9 mouse cellular contexts compared by ENCODE assay signal in the genomic region with DNA sequence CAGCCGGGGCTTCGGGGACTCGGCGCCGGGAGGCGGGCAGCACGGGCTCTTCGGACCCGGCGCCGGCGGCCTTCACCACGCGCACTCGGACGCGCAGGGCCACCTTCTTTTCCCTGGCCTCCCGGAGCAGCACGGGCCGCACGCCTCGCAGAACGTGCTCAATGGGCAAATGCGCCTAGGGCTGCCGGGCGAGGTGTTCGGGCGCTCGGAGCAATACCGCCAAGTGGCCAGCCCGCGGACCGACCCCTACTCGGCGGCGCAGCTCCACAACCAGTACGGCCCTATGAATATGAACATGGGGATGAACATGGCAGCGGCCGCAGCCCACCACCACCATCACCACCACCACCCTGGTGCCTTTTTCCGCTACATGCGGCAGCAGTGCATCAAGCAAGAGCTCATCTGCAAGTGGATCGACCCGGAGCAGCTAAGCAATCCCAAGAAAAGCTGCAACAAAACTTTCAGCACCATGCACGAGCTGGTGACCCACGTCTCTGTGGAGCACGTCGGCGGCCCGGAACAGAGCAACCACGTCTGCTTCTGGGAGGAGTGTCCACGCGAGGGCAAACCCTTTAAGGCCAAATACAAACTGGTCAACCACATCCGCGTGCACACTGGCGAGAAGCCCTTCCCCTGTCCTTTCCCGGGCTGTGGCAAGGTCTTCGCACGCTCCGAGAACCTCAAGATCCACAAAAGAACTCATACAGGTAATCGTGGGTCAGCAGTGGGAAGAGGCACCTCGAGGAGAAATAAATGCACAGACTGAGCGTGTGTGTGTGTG. TPM values are rescaled to one million over a fixed set of nuclear protein-coding genes. Genes with fewer than 3 reads are reported as not detected.
DNase-seq lines count a peak whose midpoint lies in the region; ATAC-seq and TF ChIP-seq lines count a peak whose summit lies in the region.
"Had no signal": no experiment of that assay in that cellular context is flagged by ENCODE, and none has a peak within 500 bp of the region (broad histone marks: within the 10 kb centered on the region; RNA-seq: fewer than 3 reads in every experiment).

No protein-coding gene starts in this region.

- DNase-seq in heart, embryonic 10.5 days (ENCODE audit: low spot score) = peak; percentile 79
- no peak for DNase-seq in heart, postnatal 36 days
- DNase-seq in ES-E14 (ENCODE audit: low read depth, low spot score) = no peak
- DNase-seq in kidney, postnatal 0 days (ENCODE audit: low spot score) = no peak
- DNase-seq in layer of hippocampus, adult 9-10 months (ENCODE audit: low spot score) = no peak
- DNase-seq in urinary bladder, adult 2 months (ENCODE audit: low spot score) = no peak

- no peak overlapping the region for H3K27ac ChIP-seq in heart, embryonic 10.5 days
- no peak overlapping the region for H3K27ac ChIP-seq in ES-E14 (ENCODE audit: insufficient read depth, low read depth, low read length, poor library complexity, severe bottlenecking)
- no peak overlapping the region for H3K27ac ChIP-seq in embryonic facial prominence, embryonic 15.5 days (replicated peaks)
- H3K27ac ChIP-seq in kidney, postnatal 0 days = no peak overlapping the region
- H3K27ac ChIP-seq in neural tube, embryonic 12.5 days = peak overlapping the region; percentile 92

- peak overlapping the region; percentile 77 for H3K4me2 ChIP-seq in embryonic facial prominence, embryonic 15.5 days (replicated peaks)
- H3K4me2 ChIP-seq in kidney, postnatal 0 days (ENCODE audit: low read length) = peak overlapping the region; percentile 66
- peak overlapping the region; percentile 73 for H3K4me2 ChIP-seq in neural tube, embryonic 12.5 days (replicated peaks)

- peak overlapping the region; percentile 64 for H3K4me3 ChIP-seq in heart, embryonic 10.5 days
- H3K4me3 ChIP-seq in ES-E14 (ENCODE audit: insufficient read depth in 1 of 2, low read depth in 1 of 2, low read length in 2 of 2, poor library complexity in 1 of 2, severe bottlenecking in 1 of 2) = peak overlapping the region; percentile 68 to 73
- peak overlapping the region; percentile 44 for H3K4me3 ChIP-seq in embryonic facial prominence, embryonic 15.5 days (replicated peaks)
- peak overlapping the region; percentile 33 for H3K4me3 ChIP-seq in kidney, postnatal 0 days (replicated peaks; ENCODE audit: low read depth, low read length)
- peak overlapping the region; percentile 69 for H3K4me3 ChIP-seq in neural tube, embryonic 12.5 days

- no peak for ATAC-seq in embryonic facial prominence, embryonic 15.5 days (ENCODE audit: insufficient number of reproducible peaks, low FRiP score, low TSS enrichment, low read depth)
- peak; percentile 6; the same call in 1 of the 2 replicates for ATAC-seq in kidney, postnatal 0 days (replicated peaks; ENCODE audit: low FRiP score, low read depth)
- ATAC-seq in neural tube, embryonic 12.5 days (ENCODE audit: low FRiP score, low read depth) = no peak

- peaks cover 38% of the 10 kb centered on the region for H3K4me1 ChIP-seq in heart, embryonic 10.5 days
- peaks cover under 1 to 3% of the 10 kb centered on the region in 2 experiments; a peak in 3 of 4 replicates for H3K4me1 ChIP-seq in ES-E14 (ENCODE audit: control insufficient read depth in 2 of 2, insufficient read depth in 2 of 2, low read length in 2 of 2, poor library complexity in 1 of 2)
- peaks cover 36% of the 10 kb centered on the region for H3K4me1 ChIP-seq in embryonic facial prominence, embryonic 15.5 days
- H3K4me1 ChIP-seq in kidney, postnatal 0 days (replicated peaks; ENCODE audit: insufficient read depth, low read length) = peaks cover 15% of the 10 kb centered on the region; the same call in 1 of the 2 replicates
- H3K4me1 ChIP-seq in neural tube, embryonic 12.5 days = peaks cover 35% of the 10 kb centered on the region

- in situ Hi-C loops in ES-E14 (cut with MboI; ENCODE audit: low sequenced_read_pairs in 2 of 2, unreplicated experiment in 2 of 2) = no loop called here

- no peaks in the 10 kb centered on the region for H3K36me3 ChIP-seq in heart, embryonic 10.5 days
- peaks cover 12% of the 10 kb centered on the region for H3K36me3 ChIP-seq in ES-E14 (ENCODE audit: control insufficient read depth, insufficient read depth, low read length, poor library complexity, severe bottlenecking)
- H3K36me3 ChIP-seq in embryonic facial prominence, embryonic 15.5 days = no peaks in the 10 kb centered on the region
- no peaks in the 10 kb centered on the region for H3K36me3 ChIP-seq in kidney, postnatal 0 days (ENCODE audit: insufficient read depth, low read length)
- H3K36me3 ChIP-seq in neural tube, embryonic 12.5 days = no peaks in the 10 kb centered on the region

- intact Hi-C loops in heart, postnatal 36 days (cut with DNase I) = loop anchor here (10.0 kb wide), 2 partner anchors 411 to 509 kb away; a partner anchor contains a TSS

- peak overlapping the region; percentile 70 for H3K9ac ChIP-seq in ES-E14 (ENCODE audit: insufficient read depth, low read depth, low read length, poor library complexity, severe bottlenecking)
- no peak overlapping the region for H3K9ac ChIP-seq in embryonic facial prominence, embryonic 15.5 days
- H3K9ac ChIP-seq in kidney, postnatal 0 days (ENCODE audit: low read depth, low read length) = no peak overlapping the region
- H3K9ac ChIP-seq in neural tube, embryonic 12.5 days = peak overlapping the region; percentile 92

- H3K9me3 ChIP-seq in heart, embryonic 10.5 days = no peaks in the 10 kb centered on the region
- no peaks in the 10 kb centered on the region for H3K9me3 ChIP-seq in ES-E14 (ENCODE audit: control insufficient read depth, insufficient read depth, low read depth, low read length)
- H3K9me3 ChIP-seq in embryonic facial prominence, embryonic 15.5 days (replicated peaks) = no peaks in the 10 kb centered on the region
- H3K9me3 ChIP-seq in kidney, postnatal 0 days (replicated peaks; ENCODE audit: low read length) = no peaks in the 10 kb centered on the region
- H3K9me3 ChIP-seq in neural tube, embryonic 12.5 days = no peaks in the 10 kb centered on the region

- peaks cover 96% of the 10 kb centered on the region for H3K27me3 ChIP-seq in heart, embryonic 10.5 days (ENCODE audit: insufficient read depth, poor library complexity, severe bottlenecking)
- H3K27me3 ChIP-seq in embryonic facial prominence, embryonic 15.5 days = peaks cover 93% of the 10 kb centered on the region
- H3K27me3 ChIP-seq in kidney, postnatal 0 days (ENCODE audit: insufficient read depth, low read length) = peaks cover 95% of the 10 kb centered on the region
- peaks cover 59% of the 10 kb centered on the region for H3K27me3 ChIP-seq in neural tube, embryonic 12.5 days (replicated peaks)

- TF ChIP-seq CTCF in kidney, postnatal 0 days (IDR thresholded peaks at IDR 0.05; ENCODE audit: low read depth) = no peak

- WGBS in heart, embryonic 10.5 days = under 1% methylated on average over 62 of the region's 62 CpGs
- WGBS in embryonic facial prominence, embryonic 15.5 days = under 1% methylated on average over 62 of the region's 62 CpGs
- 1% methylated on average over 62 of the region's 62 CpGs for WGBS in kidney, postnatal 0 days
- WGBS in neural tube, embryonic 12.5 days = under 1% methylated on average over 62 of the region's 62 CpGs

TF ChIP-seq in ES-E14, 5 proteins besides CTCF, POLR2A, EP300 and RAD21 (continues in another document):
- no peak for TF ChIP-seq MAFK (IDR thresholded peaks at IDR 0.05; ENCODE audit: insufficient read depth, low read depth, low read length)

RNA-seq across cellular contexts. Expression of a gene that starts 1.0 kb away (rescaled TPM):
- polyA plus RNA-seq in heart, embryonic 10.5 days (2016; fragmentation: Nextera tagmentation; extraction: Ambion mirVana) = 0.11 TPM in 1 of 2 replicates, not detected in the other
- not detected for total RNA-seq in heart, postnatal 36 days (2021)
- total RNA-seq in ES-E14 (2012; rRNA removed) = 17.3 and 22.1 TPM in 2 replicates
- 0.09 and 0.32 TPM in 2 replicates for polyA plus RNA-seq in embryonic facial prominence, embryonic 15.5 days (2015; fragmentation: Nextera tagmentation; extraction: Ambion mirVana)
- polyA plus RNA-seq in kidney, postnatal 0 days (2015; fragmentation: Nextera tagmentation; extraction: Ambion mirVana) = not detected in 2 replicates
- polyA plus RNA-seq in neural tube, embryonic 12.5 days (2016; fragmentation: Nextera tagmentation; extraction: Ambion mirVana) = 11.6 and 13.4 TPM in 2 replicates
- 0.07 TPM in 1 of 2 replicates, not detected in the other for polyA plus RNA-seq in urinary bladder, adult 2 months (2012; rRNA removed)
- total RNA-seq: MEL had no signal

RNA-seq across cellular contexts. Expression of a gene that starts 10.8 kb away (rescaled TPM):
- 0.04 and 0.30 TPM in 2 replicates for polyA plus RNA-seq in heart, embryonic 10.5 days (2016; fragmentation: Nextera tagmentation; extraction: Ambion mirVana)
- total RNA-seq in heart, postnatal 36 days (2021) = not detected
- total RNA-seq in ES-E14 (2012; rRNA removed) = 15.2 and 29.7 TPM in 2 replicates
- polyA plus RNA-seq in embryonic facial prominence, embryonic 15.5 days (2015; fragmentation: Nextera tagmentation; extraction: Ambion mirVana) = 0.09 and 0.89 TPM in 2 replicates
- polyA plus RNA-seq in kidney, postnatal 0 days (2015; fragmentation: Nextera tagmentation; extraction: Ambion mirVana) = 0.06 and 0.11 TPM in 2 replicates
- polyA plus RNA-seq in neural tube, embryonic 12.5 days (2016; fragmentation: Nextera tagmentation; extraction: Ambion mirVana) = 11.3 and 14.3 TPM in 2 replicates
- polyA plus RNA-seq in urinary bladder, adult 2 months (2012; rRNA removed) = not detected in 2 replicates

RNA-seq across cellular contexts. Expression of a gene that starts 14.2 kb away (rescaled TPM):
- polyA plus RNA-seq in heart, embryonic 10.5 days (2016; fragmentation: Nextera tagmentation; extraction: Ambion mirVana) = not detected in 2 replicates
- not detected for total RNA-seq in heart, postnatal 36 days (2021)
- not detected in 2 replicates for total RNA-seq in ES-E14 (2012; rRNA removed)
- polyA plus RNA-seq in embryonic facial prominence, embryonic 15.5 days (2015; fragmentation: Nextera tagmentation; extraction: Ambion mirVana) = not detected in 2 replicates
- polyA plus RNA-seq in kidney, postnatal 0 days (2015; fragmentation: Nextera tagmentation; extraction: Ambion mirVana) = not detected in 2 replicates
- polyA plus RNA-seq in neural tube, embryonic 12.5 days (2016; fragmentation: Nextera tagmentation; extraction: Ambion mirVana) = 0.57 and 0.68 TPM in 2 replicates
- not detected in 2 replicates for polyA plus RNA-seq in urinary bladder, adult 2 months (2012; rRNA removed)
- total RNA-seq: MEL had no signal

RNA-seq across cellular contexts. Expression of a gene that starts 25.3 kb away (rescaled TPM):
- not detected in 2 replicates for polyA plus RNA-seq in heart, embryonic 10.5 days (2016; fragmentation: Nextera tagmentation; extraction: Ambion mirVana)
- not detected for total RNA-seq in heart, postnatal 36 days (2021)
- 0.21 and 0.31 TPM in 2 replicates for total RNA-seq in ES-E14 (2012; rRNA removed)
- 0.08 TPM in 1 of 2 replicates, not detected in the other for polyA plus RNA-seq in embryonic facial prominence, embryonic 15.5 days (2015; fragmentation: Nextera tagmentation; extraction: Ambion mirVana)
- polyA plus RNA-seq in kidney, postnatal 0 days (2015; fragmentation: Nextera tagmentation; extraction: Ambion mirVana) = not detected in 2 replicates
- polyA plus RNA-seq in neural tube, embryonic 12.5 days (2016; fragmentation: Nextera tagmentation; extraction: Ambion mirVana) = 1.3 TPM in 2 replicates
- not detected in 2 replicates for polyA plus RNA-seq in urinary bladder, adult 2 months (2012; rRNA removed)
- total RNA-seq: MEL had no signal

RNA-seq across cellular contexts. Expression of a gene that starts 57.9 kb away (rescaled TPM):
- polyA plus RNA-seq in heart, embryonic 10.5 days (2016; fragmentation: Nextera tagmentation; extraction: Ambion mirVana) = 27.6 and 32.1 TPM in 2 replicates
- total RNA-seq in heart, postnatal 36 days (2021) = 10 to 100 TPM; 89.7 to 93.4 TPM
- 12.3 and 26.7 TPM in 2 replicates for total RNA-seq in ES-E14 (2012; rRNA removed)
- polyA plus RNA-seq in embryonic facial prominence, embryonic 15.5 days (2015; fragmentation: Nextera tagmentation; extraction: Ambion mirVana) = 20.3 and 22.0 TPM in 2 replicates
- 36.0 and 42.1 TPM in 2 replicates for polyA plus RNA-seq in kidney, postnatal 0 days (2015; fragmentation: Nextera tagmentation; extraction: Ambion mirVana)
- 33.0 and 35.0 TPM in 2 replicates for polyA plus RNA-seq in neural tube, embryonic 12.5 days (2016; fragmentation: Nextera tagmentation; extraction: Ambion mirVana)
- polyA plus RNA-seq in urinary bladder, adult 2 months (2012; rRNA removed) = 27.3 and 28.3 TPM in 2 replicates

Comparison
In these comparisons a context has a peak if more than half of its experiments do, and no peak if none do; other contexts are left out.
1. H3K9ac ChIP-seq: peak in ES-E14 (single experiment) and neural tube, embryonic 12.5 days (single experiment); none in embryonic facial prominence, embryonic 15.5 days (single experiment) and kidney, postnatal 0 days (single experiment).
2. Peak in every context shown above with its lines, with median percentiles within 50 percentile points of each other: H3K4me3 ChIP-seq and H3K4me2 ChIP-seq.